Mouse (Mus musculus): ENCODE results near the gene Map3k12. TPM values are rescaled to one million over a fixed set of nuclear protein-coding genes. Genes with fewer than 3 reads are reported as not detected.
A peak's percentile ranks its signal among the peaks of the same experiment; 100 is the strongest.

The Map3k12 gene
- total RNA-seq, 2 experiments from 2014 or later = 13.2 to 13.4 TPM

- DNase-seq (ENCODE audit: low spot score in 2 of 2) = no peak
These were observed 3.6 kb upstream of the Map3k12 start for GRCm38 (mm10) chr15:102520416-102520815.

GRCm38 (mm10) chr15:102519211-102520141 is 2.6 kb upstream of the Map3k12 start:
- no peak for DNase-seq (ENCODE audit: low spot score in 2 of 2)

- no peak for DNase-seq (ENCODE audit: low spot score in 2 of 2)
These were observed 2.0 kb upstream of the Map3k12 start for GRCm38 (mm10) chr15:102518859-102519201.

- peak; percentile 97 to 99 for DNase-seq (ENCODE audit: low spot score in 2 of 2)
These were observed 1.4 kb upstream of the Map3k12 start, which contains the start of gene Tarbp2 for GRCm38 (mm10) chr15:102517976-102518858. TSS of gene Tarbp2 (plus strand) at chr15:102518192.

- no peak for DNase-seq (ENCODE audit: low spot score in 2 of 2)
These were observed 739 bp upstream of the Map3k12 start for GRCm38 (mm10) chr15:102517631-102517975.

- no peak for DNase-seq (ENCODE audit: low spot score in 2 of 2)
These were observed 571 bp downstream of the Map3k12 start for GRCm38 (mm10) chr15:102516293-102516692.

- DNase-seq (ENCODE audit: low spot score in 2 of 2) = no peak
These were observed 1.1 kb downstream of the Map3k12 start for GRCm38 (mm10) chr15:102515791-102516190.

- DNase-seq (ENCODE audit: low spot score in 2 of 2) = no peak
These were observed 1.6 kb downstream of the Map3k12 start for GRCm38 (mm10) chr15:102515261-102515660.

GRCm38 (mm10) chr15:102513004-102513403 is 3.9 kb downstream of the Map3k12 start:
- DNase-seq (ENCODE audit: low spot score in 2 of 2) = no peak

GRCm38 (mm10) chr15:102512471-102512870 is 4.4 kb downstream of the Map3k12 start:
- no peak for DNase-seq (ENCODE audit: low spot score in 2 of 2)

GRCm38 (mm10) chr15:102512010-102512409 is 4.9 kb downstream of the Map3k12 start:
- no peak for DNase-seq (ENCODE audit: low spot score in 2 of 2)

- no peak for DNase-seq (ENCODE audit: low spot score in 2 of 2)
These were observed 5.5 kb downstream of the Map3k12 start for GRCm38 (mm10) chr15:102511285-102511833.

- peak; percentile 63 to 73 for DNase-seq (ENCODE audit: low spot score in 2 of 2)
These were observed 6.1 kb downstream of the Map3k12 start for GRCm38 (mm10) chr15:102510590-102511284.

- no peak for DNase-seq (ENCODE audit: low spot score in 2 of 2)
These were observed 6.8 kb downstream of the Map3k12 start for GRCm38 (mm10) chr15:102510110-102510509.

- no peak for DNase-seq (ENCODE audit: low spot score in 2 of 2)
These were observed 8.5 kb downstream of the Map3k12 start for GRCm38 (mm10) chr15:102508336-102508735.

GRCm38 (mm10) chr15:102507561-102507960 is 9.3 kb downstream of the Map3k12 start:
- no peak for DNase-seq (ENCODE audit: low spot score in 2 of 2)

- no peak for DNase-seq (ENCODE audit: low spot score in 2 of 2)
These were observed 10.0 kb downstream of the Map3k12 start for GRCm38 (mm10) chr15:102506864-102507263.

- no peak for DNase-seq (ENCODE audit: low spot score in 2 of 2)
These were observed 10.4 kb downstream of the Map3k12 start for GRCm38 (mm10) chr15:102506464-102506830.

GRCm38 (mm10) chr15:102505770-102506463 is 10.9 kb downstream of the Map3k12 start:
- no peak for DNase-seq (ENCODE audit: low spot score in 2 of 2)

- DNase-seq (ENCODE audit: low spot score in 2 of 2) = no peak
These were observed 11.6 kb downstream of the Map3k12 start for GRCm38 (mm10) chr15:102505073-102505769.
